In genomic region chr3:15181111-15181510, GRCm38 (mm10) we compare ENCODE assay signal across 19 mouse cellular contexts.
"Had no signal": no experiment of that assay in that cellular context is flagged by ENCODE, and none has a peak within 500 bp of the region (broad histone marks: within the 10 kb centered on the region; RNA-seq: fewer than 3 reads in every experiment).

No protein-coding gene starts in this region.

- H3K9me3 ChIP-seq: megakaryocyte, embryonic 14.5 days; midbrain, embryonic 13.5 days; neural tube, embryonic 12.5 days; stomach, embryonic 15.5 days had no signal

- H3K36me3 ChIP-seq: midbrain, embryonic 13.5 days; neural tube, embryonic 12.5 days; stomach, embryonic 15.5 days had no signal

- H3K4me1 ChIP-seq: midbrain, embryonic 13.5 days; neural tube, embryonic 12.5 days; stomach, embryonic 15.5 days had no signal

- H3K27ac ChIP-seq: liver, embryonic 14.5 days; macrophage; midbrain, embryonic 13.5 days; neural tube, embryonic 12.5 days; stomach, embryonic 15.5 days; stomach, postnatal 0 days had no signal

- H3K4me2 ChIP-seq: lung, embryonic 14.5 days; midbrain, embryonic 11.5 days; midbrain, embryonic 13.5 days; neural tube, embryonic 12.5 days; stomach, embryonic 15.5 days had no signal

- H3K9ac ChIP-seq: liver, embryonic 14.5 days; lung, embryonic 14.5 days; midbrain, embryonic 13.5 days; neural tube, embryonic 12.5 days; stomach, embryonic 15.5 days had no signal

- H3K27me3 ChIP-seq: megakaryocyte, embryonic 14.5 days; midbrain, embryonic 13.5 days; neural tube, embryonic 12.5 days; stomach, embryonic 15.5 days had no signal

- ATAC-seq: midbrain, embryonic 13.5 days had no signal

- H3K4me3 ChIP-seq: megakaryocyte, embryonic 14.5 days; midbrain, embryonic 13.5 days; neural tube, embryonic 12.5 days; stomach, embryonic 15.5 days had no signal

- DNase-seq: lung, adult 18-20 months; lung, embryonic 14.5 days; lung, postnatal 10 days; lung, postnatal 36 days; retina, postnatal 1 day; right cerebral cortex, adult 18-20 months; right cerebral cortex, postnatal 25 days; right cerebral cortex, postnatal 4 days; spleen, adult 18-20 months; thymus, adult 2 months; thymus, postnatal 36 days had no signal
